Mouse (Mus musculus): Measurements from ENCODE around the gene E2f2. TPM values are rescaled to one million over a fixed set of nuclear protein-coding genes. Genes with fewer than 3 reads are reported as not detected.

E2f2 gene
- polyA plus RNA-seq, 1 experiment from 2014 or later = 1.3 TPM

DNA sequence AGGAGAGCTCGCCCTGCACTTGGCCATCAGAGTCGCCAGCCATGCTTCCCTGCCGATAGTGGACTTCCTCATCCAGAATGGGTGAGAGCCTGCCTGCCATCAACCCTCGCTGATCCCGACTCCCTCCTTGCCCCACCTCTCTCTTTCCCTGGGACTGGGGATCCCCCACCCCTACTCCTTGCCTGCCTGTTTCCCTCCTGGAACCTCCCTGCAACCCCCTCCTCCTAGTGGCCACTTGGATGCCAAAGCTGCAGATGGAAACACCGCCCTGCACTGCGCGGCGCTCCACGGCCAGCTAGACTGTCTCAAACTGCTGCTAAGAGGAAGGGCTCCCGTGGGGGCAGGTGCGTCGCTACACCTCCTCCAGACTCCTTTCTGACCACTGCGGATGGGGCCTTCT is 67.9 kb downstream of the E2f2 start:
- no peak overlapping the region for H3K9ac ChIP-seq
- no peaks in the 10 kb centered on the region for H3K9me3 ChIP-seq (ENCODE audit: control insufficient read depth, low read length)
- DNase-seq (ENCODE audit: low spot score) (no peak), ATAC-seq (ENCODE audit: low FRiP score) (no peak)
- H3K4me3 ChIP-seq (replicated peaks; ENCODE audit: low read length) = no peak overlapping the region
- no peak overlapping the region for H3K4me2 ChIP-seq (replicated peaks)
- peaks cover 19% of the 10 kb centered on the region for H3K27me3 ChIP-seq (ENCODE audit: control insufficient read depth, insufficient read depth, low read length)
- WGBS = 73% methylated on average over 14 of the region's 14 CpGs
- no peak overlapping the region for H3K27ac ChIP-seq
- H3K36me3 ChIP-seq (replicated peaks; ENCODE audit: control insufficient read depth, insufficient read depth) = no peaks in the 10 kb centered on the region
- no peaks in the 10 kb centered on the region for H3K4me1 ChIP-seq (replicated peaks; ENCODE audit: control insufficient read depth, insufficient read depth, low read length)

- H3K4me3 ChIP-seq (replicated peaks; ENCODE audit: low read length) = no peak overlapping the region
- H3K27ac ChIP-seq = no peak overlapping the region
- DNase-seq (ENCODE audit: low spot score) (no peak), ATAC-seq (ENCODE audit: low FRiP score) (no peak)
- H3K4me2 ChIP-seq (replicated peaks) = no peak overlapping the region
- peaks cover 24% of the 10 kb centered on the region for H3K27me3 ChIP-seq (ENCODE audit: control insufficient read depth, insufficient read depth, low read length)
- WGBS = 31% methylated on average over 8 of the region's 8 CpGs
- H3K9ac ChIP-seq = no peak overlapping the region
- no peaks in the 10 kb centered on the region for H3K9me3 ChIP-seq (ENCODE audit: control insufficient read depth, low read length)
- no peaks in the 10 kb centered on the region for H3K4me1 ChIP-seq (replicated peaks; ENCODE audit: control insufficient read depth, insufficient read depth, low read length)
- no peaks in the 10 kb centered on the region for H3K36me3 ChIP-seq (replicated peaks; ENCODE audit: control insufficient read depth, insufficient read depth)
Observed at GRCm38 (mm10) chr4:136240955-136241354, 68.8 kb downstream of the E2f2 start.

DNA sequence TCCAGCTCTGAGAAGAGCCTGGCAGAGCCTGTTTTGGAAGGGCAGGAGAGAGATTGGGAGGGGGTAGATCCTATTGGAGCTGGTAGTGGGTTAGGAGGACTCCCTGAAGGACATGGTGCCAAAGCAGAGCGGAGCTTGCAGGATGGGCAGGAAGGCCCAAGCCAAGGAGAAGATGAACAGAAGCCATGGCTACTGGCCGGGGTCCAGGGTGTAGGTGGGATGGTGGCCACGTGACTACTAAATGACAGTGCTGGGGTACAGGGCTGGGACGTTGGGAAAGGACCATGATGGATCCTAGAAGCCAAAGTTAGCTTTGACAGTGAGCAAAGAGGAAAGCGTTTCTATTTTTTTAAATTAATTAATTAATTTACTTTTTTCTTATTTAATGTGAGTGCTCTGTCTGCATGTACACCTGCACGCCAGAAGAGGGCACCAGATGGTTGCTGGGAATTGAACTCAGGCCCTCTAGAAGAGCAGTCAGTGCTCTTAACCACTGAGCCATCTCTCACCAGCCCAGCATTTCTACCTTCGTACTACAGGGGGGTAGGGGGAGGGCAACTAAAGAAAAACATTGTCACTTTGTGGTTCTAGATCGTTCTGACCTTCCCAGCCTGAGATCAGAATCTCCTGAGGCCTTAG is 70.0 kb downstream of the E2f2 start:
- ATAC-seq (ENCODE audit: low FRiP score) = no peak
- no peak overlapping the region for H3K27ac ChIP-seq
- H3K9me3 ChIP-seq (ENCODE audit: control insufficient read depth, low read length) = no peaks in the 10 kb centered on the region
- no peak for DNase-seq (ENCODE audit: low spot score)
- H3K36me3 ChIP-seq (replicated peaks; ENCODE audit: control insufficient read depth, insufficient read depth) = no peaks in the 10 kb centered on the region
- no peaks in the 10 kb centered on the region for H3K4me1 ChIP-seq (replicated peaks; ENCODE audit: control insufficient read depth, insufficient read depth, low read length)
- WGBS = 49% methylated on average over 8 of the region's 8 CpGs
- no peak overlapping the region for H3K4me2 ChIP-seq (replicated peaks)
- H3K4me3 ChIP-seq (replicated peaks; ENCODE audit: low read length) = no peak overlapping the region
- H3K9ac ChIP-seq = no peak overlapping the region
- H3K27me3 ChIP-seq (ENCODE audit: control insufficient read depth, insufficient read depth, low read length) = peaks cover 36% of the 10 kb centered on the region

GRCm38 (mm10) chr4:136242728-136243127 is 70.5 kb downstream of the E2f2 start:
- Histone ChIP-seq H3K4me2 (replicated peaks) (no peak overlapping the region), H3K4me1 (replicated peaks; ENCODE audit: control insufficient read depth, insufficient read depth, low read length) (peaks cover 5% of the 10 kb centered on the region; the same call in 1 of the 2 replicates), H3K27ac (no peak overlapping the region), H3K27me3 (ENCODE audit: control insufficient read depth, insufficient read depth, low read length) (peaks cover 41% of the 10 kb centered on the region), H3K9ac (no peak overlapping the region), H3K4me3 (replicated peaks; ENCODE audit: low read length) (no peak overlapping the region), H3K36me3 (replicated peaks; ENCODE audit: control insufficient read depth, insufficient read depth) (no peaks in the 10 kb centered on the region), H3K9me3 (ENCODE audit: control insufficient read depth, low read length) (no peaks in the 10 kb centered on the region)
- DNase-seq (ENCODE audit: low spot score) = no peak
- ATAC-seq (ENCODE audit: low FRiP score) = no peak
- WGBS = 76% methylated on average over 7 of the region's 7 CpGs

DNA sequence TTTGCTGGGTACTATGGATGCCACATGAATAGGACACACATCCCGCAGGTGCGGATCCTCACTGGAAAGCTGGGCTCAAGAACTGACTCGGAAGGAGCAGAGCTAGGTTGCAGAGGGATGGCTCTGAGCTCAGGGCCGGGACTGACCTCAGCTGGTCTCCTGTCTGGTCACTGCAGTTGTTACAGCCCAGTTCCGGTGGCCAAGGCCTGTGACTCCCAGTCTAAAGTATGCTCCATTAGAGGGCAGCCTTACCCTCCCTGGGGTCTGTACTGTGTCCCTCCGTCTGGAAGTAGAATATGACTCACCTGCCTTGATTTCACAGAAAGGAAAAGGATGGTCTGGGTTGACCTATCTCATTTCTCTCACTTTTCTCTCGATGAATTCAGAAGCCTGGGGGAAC is 72.0 kb downstream of the E2f2 start:
- H3K4me2 ChIP-seq (replicated peaks) = no peak overlapping the region
- peaks cover 14% of the 10 kb centered on the region for H3K4me1 ChIP-seq (replicated peaks; ENCODE audit: control insufficient read depth, insufficient read depth, low read length)
- H3K9me3 ChIP-seq (ENCODE audit: control insufficient read depth, low read length) = no peaks in the 10 kb centered on the region
- DNase-seq (ENCODE audit: low spot score) (no peak), ATAC-seq (ENCODE audit: low FRiP score) (no peak)
- H3K9ac ChIP-seq = no peak overlapping the region
- H3K27ac ChIP-seq = no peak overlapping the region
- H3K27me3 ChIP-seq (ENCODE audit: control insufficient read depth, insufficient read depth, low read length) = peaks cover 43% of the 10 kb centered on the region
- no peaks in the 10 kb centered on the region for H3K36me3 ChIP-seq (replicated peaks; ENCODE audit: control insufficient read depth, insufficient read depth)
- WGBS = 76% methylated on average over 7 of the region's 7 CpGs
- H3K4me3 ChIP-seq (replicated peaks; ENCODE audit: low read length) = no peak overlapping the region

Other genes with a start within 250 kb of the E2f2 start
- 60.3 and 63.3 TPM in 2 replicates for gene Hmgcl, start 225.9 kb upstream of the E2f2 start, polyA plus RNA-seq (2014; fragmentation: Nextera tagmentation; extraction: Ambion mirVana)
- gene Gale, start 208.7 kb upstream of the E2f2 start, polyA plus RNA-seq (2014; fragmentation: Nextera tagmentation; extraction: Ambion mirVana) = 41.9 and 42.9 TPM in 2 replicates
- gene Lypla2, start 199.8 kb upstream of the E2f2 start, polyA plus RNA-seq (2014; fragmentation: Nextera tagmentation; extraction: Ambion mirVana) = 183 and 191 TPM in 2 replicates
- 60.7 and 65.5 TPM in 2 replicates for gene Pithd1, start 185.1 kb upstream of the E2f2 start, polyA plus RNA-seq (2014; fragmentation: Nextera tagmentation; extraction: Ambion mirVana)
- 31.1 and 33.3 TPM in 2 replicates for gene Eloa, start 150.6 kb upstream of the E2f2 start, polyA plus RNA-seq (2014; fragmentation: Nextera tagmentation; extraction: Ambion mirVana)
- 264 and 303 TPM in 2 replicates for gene Rpl11, start 119.0 kb upstream of the E2f2 start, polyA plus RNA-seq (2014; fragmentation: Nextera tagmentation; extraction: Ambion mirVana)
- gene Id3, start 28.9 kb upstream of the E2f2 start, polyA plus RNA-seq (2014; fragmentation: Nextera tagmentation; extraction: Ambion mirVana) = 194 and 206 TPM in 2 replicates
- 4.9 TPM in 2 replicates for gene Asap3, start 34.0 kb downstream of the E2f2 start, polyA plus RNA-seq (2014; fragmentation: Nextera tagmentation; extraction: Ambion mirVana)
- 1.2 and 2.0 TPM in 2 replicates for gene Tcea3, start 75.3 kb downstream of the E2f2 start, polyA plus RNA-seq (2014; fragmentation: Nextera tagmentation; extraction: Ambion mirVana)
- gene Zfp46, start 112.3 kb downstream of the E2f2 start, polyA plus RNA-seq (2014; fragmentation: Nextera tagmentation; extraction: Ambion mirVana) = 39.8 and 48.8 TPM in 2 replicates
- gene Hnrnpr, start 138.5 kb downstream of the E2f2 start, polyA plus RNA-seq (2014; fragmentation: Nextera tagmentation; extraction: Ambion mirVana) = 155 and 177 TPM in 2 replicates

Measured in hindbrain, embryonic 14.5 days (tissue).